Mouse (Mus musculus) liver, embryonic 12.5 days (tissue): ENCODE measurements at regions not wholly inside any gene's neighbourhood (a gene's known extent, or its start where the extent isn't known, plus 50 kb on each side); places are given as distances from the start of the nearest gene placed in this dataset.

Experiments used
- ATAC-seq: fragments of 200-750 bp; cut with Nextera tagmentation; 2 replicates; pipeline ENCODE4 v1.8.0; 2017; ENCODE audit warnings: moderate number of reproducible peaks, mild to moderate bottlenecking, moderate library complexity
- H3K27ac ChIP-seq: fragments of 300-500 bp; sonication (generic); 2 replicates; pipeline ENCODE4 v1.5.1; 2016; ENCODE audit warnings: mild to moderate bottlenecking
- H3K27me3 ChIP-seq: fragments of 300-500 bp; sonication (generic); replicated peaks from 2 replicates; pipeline ENCODE4 v1.6.1; 2016; ENCODE audit warnings: mild to moderate bottlenecking, moderate library complexity
- H3K36me3 ChIP-seq: fragments of 300-500 bp; sonication (generic); 2 replicates; pipeline ENCODE4 v1.6.1; 2016; ENCODE audit warnings: mild to moderate bottlenecking, moderate library complexity
- H3K4me1 ChIP-seq: fragments of 300-500 bp; sonication (generic); 2 replicates; pipeline ENCODE4 v1.6.1; 2016
- H3K4me2 ChIP-seq: fragments of 300-500 bp; sonication (generic); 2 replicates; pipeline ENCODE4 v1.6.1; 2016; ENCODE audit warnings: mild to moderate bottlenecking, moderate library complexity
- H3K4me3 ChIP-seq: fragments of 300-500 bp; sonication (generic); 2 replicates; pipeline ENCODE4 v1.5.1; 2016; ENCODE audit warnings: mild to moderate bottlenecking, moderate library complexity
- H3K9ac ChIP-seq: fragments of 300-500 bp; sonication (generic); 2 replicates; pipeline ENCODE4 v1.6.1; 2016; ENCODE audit warnings: mild to moderate bottlenecking, moderate library complexity
- H3K9me3 ChIP-seq: fragments of 300-500 bp; sonication (generic); replicated peaks from 2 replicates; pipeline ENCODE4 v1.6.1; 2016; ENCODE audit warnings: mild to moderate bottlenecking, moderate library complexity
- WGBS: fragments of 180-500 bp; shearing (Covaris S2); methylation state at CpG from one replicate; pipeline ENCODE4 v1.1.7; 2016; ENCODE audit not compliant: insufficient replicate concordance; 5-methylcytosine and 5-hydroxymethylcytosine counted together

DNA sequence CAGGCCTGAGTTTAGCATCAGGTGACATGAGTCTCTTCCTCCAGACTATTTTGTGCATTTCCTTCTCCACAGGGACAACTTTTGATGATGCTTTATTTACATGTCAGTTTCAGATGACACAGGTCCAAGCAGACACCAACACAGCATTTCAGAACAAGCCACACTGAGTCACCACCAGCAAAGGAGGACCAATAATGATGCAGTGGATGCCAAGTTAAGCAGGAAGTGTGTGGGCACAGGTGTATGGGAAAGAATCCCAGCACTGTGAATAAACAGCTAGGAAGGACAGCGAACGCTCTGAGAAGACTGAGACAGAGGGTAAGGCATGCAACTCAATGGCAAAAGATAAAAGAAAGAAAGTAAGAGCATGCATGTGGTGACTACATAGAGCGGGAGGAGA, 200.7 kb upstream of the Zbtb20 start:
- no peaks in the 10 kb centered on the region for H3K4me1 ChIP-seq
- no peak overlapping the region for H3K4me2 ChIP-seq
- ATAC-seq, result no peak
- WGBS, result 63% methylated on average over 3 of the region's 3 CpGs
- no peaks in the 10 kb centered on the region for H3K36me3 ChIP-seq
- no peaks in the 10 kb centered on the region for H3K9me3 ChIP-seq
- no peak overlapping the region for H3K9ac ChIP-seq
- no peak overlapping the region for H3K4me3 ChIP-seq
- no peaks in the 10 kb centered on the region for H3K27me3 ChIP-seq
- no peak overlapping the region for H3K27ac ChIP-seq

DNA sequence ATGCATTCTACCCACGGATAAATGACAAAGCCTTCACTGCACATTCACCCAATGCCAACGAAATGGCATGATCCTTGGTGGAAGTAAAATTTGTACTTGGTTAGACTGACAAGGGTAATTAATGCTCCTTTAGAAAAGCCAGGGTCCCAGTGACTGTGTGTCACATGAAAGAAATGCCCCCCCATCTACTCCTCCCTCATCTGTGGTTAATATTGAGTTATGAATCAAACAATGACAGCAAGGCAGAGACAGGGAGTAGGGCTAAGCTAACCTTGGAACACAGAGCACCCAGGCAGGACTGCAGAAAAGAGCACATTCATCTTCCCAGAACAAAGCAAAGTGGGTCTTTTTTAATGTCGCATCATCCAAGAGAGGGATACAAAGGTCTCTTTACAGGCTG, 209.1 kb upstream of the Zbtb20 start:
- no peaks in the 10 kb centered on the region for H3K9me3 ChIP-seq
- no peak overlapping the region for H3K4me2 ChIP-seq
- H3K27ac ChIP-seq, result no peak overlapping the region
- H3K4me3 ChIP-seq, result no peak overlapping the region
- no peak for ATAC-seq
- H3K36me3 ChIP-seq, result no peaks in the 10 kb centered on the region
- no peaks in the 10 kb centered on the region for H3K27me3 ChIP-seq
- H3K4me1 ChIP-seq, result no peaks in the 10 kb centered on the region
- WGBS, result 57% methylated on average over 3 of the region's 3 CpGs
- no peak overlapping the region for H3K9ac ChIP-seq

DNA sequence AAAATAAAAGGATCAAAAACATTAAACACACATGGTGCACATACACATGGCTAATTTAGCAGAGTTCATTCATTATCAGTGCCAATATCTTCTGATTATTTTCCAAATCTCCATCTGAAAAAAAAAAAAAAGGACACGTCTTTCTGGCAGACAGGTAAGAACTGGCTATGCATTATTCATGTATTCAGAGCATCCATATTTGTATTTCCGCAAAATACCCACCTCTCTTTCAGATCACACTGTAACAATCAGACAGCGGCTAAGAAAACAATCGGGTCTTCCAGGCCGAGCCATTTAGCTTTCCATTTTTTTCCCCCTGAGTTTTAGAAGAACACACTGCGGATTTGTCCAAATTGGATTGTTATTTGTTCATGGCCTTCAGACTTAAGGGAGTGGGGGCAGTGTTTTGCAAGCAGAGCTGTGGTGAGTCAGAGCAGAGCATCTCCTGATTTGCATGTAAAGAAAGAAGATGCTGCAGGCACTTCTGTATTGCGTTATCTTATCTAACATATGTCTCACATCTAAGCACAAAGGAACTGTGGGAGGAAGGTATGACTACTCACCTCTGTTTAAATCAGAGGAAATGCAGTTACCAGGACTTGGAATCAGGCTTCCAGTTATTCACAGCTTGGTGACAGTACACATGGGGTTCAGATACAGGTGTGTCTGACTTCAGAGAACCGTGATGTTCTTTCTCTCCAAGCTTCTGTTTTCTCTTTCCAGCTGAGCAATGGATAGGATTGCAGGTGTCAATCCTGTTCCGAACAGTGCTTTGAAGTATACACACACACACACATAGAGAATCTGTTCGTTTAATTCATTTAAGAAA, 223.6 kb upstream of the Zbtb20 start:
- Histone ChIP-seq H3K27me3 (no peaks in the 10 kb centered on the region), H3K4me1 (no peaks in the 10 kb centered on the region), H3K9ac (no peak overlapping the region), H3K36me3 (no peaks in the 10 kb centered on the region), H3K9me3 (peaks cover 3% of the 10 kb centered on the region; the same call in 1 of the 2 replicates), H3K4me2 (no peak overlapping the region), H3K27ac (no peak overlapping the region), H3K4me3 (no peak overlapping the region)
- ATAC-seq, result no peak
- 72% methylated on average over 10 of the region's 10 CpGs for WGBS

DNA sequence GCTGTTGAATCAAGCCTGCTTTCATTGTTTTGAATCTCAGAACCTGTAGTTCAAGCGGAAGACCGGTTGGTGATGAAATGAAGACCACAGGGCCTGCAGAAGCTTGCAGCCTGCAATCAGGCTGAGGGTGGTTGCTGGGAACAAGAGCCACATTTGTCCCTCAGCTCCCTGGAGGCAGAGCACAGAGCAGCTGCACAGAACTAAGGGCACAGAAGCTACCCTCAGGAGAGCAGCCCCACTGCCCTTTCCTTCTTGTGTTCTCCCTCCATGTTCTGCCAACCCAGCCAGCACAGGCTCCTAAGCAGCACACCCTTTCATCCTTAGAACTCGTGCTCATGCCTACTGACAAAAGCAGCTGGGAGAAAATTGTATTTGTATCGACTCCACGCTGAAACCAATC, 225.9 kb upstream of the Zbtb20 start:
- Histone ChIP-seq H3K9me3 (no peaks in the 10 kb centered on the region), H3K27ac (no peak overlapping the region), H3K4me1 (no peaks in the 10 kb centered on the region), H3K4me3 (no peak overlapping the region), H3K9ac (no peak overlapping the region), H3K27me3 (no peaks in the 10 kb centered on the region), H3K4me2 (no peak overlapping the region), H3K36me3 (no peaks in the 10 kb centered on the region)
- no peak for ATAC-seq
- WGBS, result 74% methylated on average over 5 of the region's 5 CpGs

DNA sequence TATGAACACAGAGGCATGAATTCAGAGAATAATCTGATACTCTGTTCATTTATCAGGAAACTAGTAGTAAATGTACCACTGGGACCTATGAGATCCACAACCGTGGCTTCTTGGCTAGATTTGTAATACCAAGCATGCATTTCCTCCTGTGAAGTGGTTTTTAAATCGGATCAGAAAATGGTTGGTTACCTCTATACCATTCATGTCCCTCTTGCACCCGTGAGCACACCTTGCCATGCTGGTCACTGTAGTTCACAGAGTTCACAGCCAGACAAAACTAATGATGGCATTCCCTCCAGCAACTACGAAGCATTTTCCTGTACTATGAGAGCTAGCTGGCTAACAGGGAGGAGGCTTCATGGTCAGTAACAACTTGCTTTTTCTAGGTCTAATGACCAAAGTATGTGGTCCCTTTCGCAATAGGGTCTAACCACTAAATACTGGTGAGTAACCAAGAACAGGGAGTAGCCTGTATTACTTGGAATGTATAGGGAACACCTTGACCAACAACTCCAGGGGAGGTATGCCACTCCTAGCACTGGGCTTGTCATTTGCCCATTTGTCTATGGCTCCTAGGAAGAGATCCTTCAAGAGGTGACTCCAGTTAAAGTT, 227.0 kb upstream of the Zbtb20 start:
- Histone ChIP-seq H3K4me1 (no peaks in the 10 kb centered on the region), H3K36me3 (no peaks in the 10 kb centered on the region), H3K27ac (no peak overlapping the region), H3K4me3 (no peak overlapping the region), H3K9me3 (no peaks in the 10 kb centered on the region), H3K9ac (no peak overlapping the region), H3K4me2 (no peak overlapping the region), H3K27me3 (no peaks in the 10 kb centered on the region)
- 62% methylated on average over 5 of the region's 5 CpGs for WGBS
- ATAC-seq, result no peak

DNA sequence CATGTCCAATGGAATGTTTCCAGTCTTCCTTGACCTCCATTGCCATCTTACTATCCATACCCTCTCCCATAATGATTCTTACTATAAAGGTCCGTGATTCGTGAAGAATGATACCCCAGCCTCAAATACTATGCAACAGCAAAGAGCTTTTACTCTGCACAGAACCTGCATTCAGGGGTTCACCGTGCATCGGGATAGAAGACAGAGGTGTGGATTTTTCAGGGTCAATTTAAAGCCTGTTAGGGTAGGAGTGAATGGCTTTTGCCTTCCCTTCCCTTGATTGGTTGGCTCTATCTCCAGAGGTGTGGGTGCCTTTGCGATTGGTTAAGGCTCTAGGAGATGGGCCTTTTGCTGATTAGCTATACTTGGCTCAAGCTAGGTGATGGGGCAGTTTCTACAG, 227.9 kb upstream of the Zbtb20 start:
- no peak overlapping the region for H3K27ac ChIP-seq
- no peaks in the 10 kb centered on the region for H3K9me3 ChIP-seq
- H3K4me3 ChIP-seq, result no peak overlapping the region
- H3K4me2 ChIP-seq, result no peak overlapping the region
- no peak overlapping the region for H3K9ac ChIP-seq
- ATAC-seq, result no peak
- H3K27me3 ChIP-seq, result no peaks in the 10 kb centered on the region
- no peaks in the 10 kb centered on the region for H3K36me3 ChIP-seq
- 81% methylated on average over 5 of the region's 5 CpGs for WGBS
- H3K4me1 ChIP-seq, result no peaks in the 10 kb centered on the region

DNA sequence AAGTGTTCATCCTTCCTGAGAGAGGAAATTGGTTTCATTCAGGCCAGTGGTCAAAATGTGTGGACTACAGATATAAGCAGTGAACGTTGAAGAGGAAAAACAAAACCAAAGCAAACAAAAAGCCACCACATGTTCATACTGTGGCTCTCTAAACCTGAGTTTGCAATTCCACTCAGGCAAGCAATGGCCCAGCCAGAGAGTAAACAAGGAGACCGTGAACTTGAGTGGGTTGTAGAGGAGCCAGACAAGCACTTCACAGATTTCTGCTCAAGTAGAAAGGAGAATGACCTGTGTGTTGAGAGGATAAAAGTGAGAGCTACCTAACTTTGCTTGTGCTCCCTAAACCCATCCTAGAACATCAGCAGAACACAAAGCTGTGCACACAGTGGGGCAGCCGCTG, 239.9 kb upstream of the Zbtb20 start:
- H3K9me3 ChIP-seq, result no peaks in the 10 kb centered on the region
- H3K27me3 ChIP-seq, result no peaks in the 10 kb centered on the region
- ATAC-seq, result no peak
- H3K4me1 ChIP-seq, result no peaks in the 10 kb centered on the region
- no peak overlapping the region for H3K4me3 ChIP-seq
- H3K4me2 ChIP-seq, result no peak overlapping the region
- H3K9ac ChIP-seq, result no peak overlapping the region
- H3K27ac ChIP-seq, result no peak overlapping the region
- WGBS, result 41% methylated on average over 3 of the region's 3 CpGs
- H3K36me3 ChIP-seq, result no peaks in the 10 kb centered on the region

DNA sequence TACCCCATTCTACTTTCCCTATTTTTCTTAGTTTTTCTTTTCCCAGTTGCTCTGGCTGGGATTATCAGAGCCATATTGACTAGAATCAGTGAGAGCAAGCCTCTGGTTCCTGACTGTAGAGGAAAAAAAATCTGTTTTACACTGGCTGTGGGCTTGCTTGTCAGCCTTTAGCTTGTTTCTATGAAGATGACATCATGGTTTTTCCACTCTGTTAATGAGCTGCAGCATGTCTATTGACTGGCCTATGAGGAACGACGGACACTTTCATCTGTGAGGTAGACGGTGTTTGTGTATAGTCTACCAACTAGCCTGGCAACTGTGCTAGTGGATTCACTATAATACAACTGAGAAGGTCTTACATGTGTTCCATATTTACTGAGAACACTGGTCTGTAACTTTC, 248.0 kb upstream of the Zbtb20 start:
- 85% methylated on average over 3 of the region's 3 CpGs for WGBS

DNA sequence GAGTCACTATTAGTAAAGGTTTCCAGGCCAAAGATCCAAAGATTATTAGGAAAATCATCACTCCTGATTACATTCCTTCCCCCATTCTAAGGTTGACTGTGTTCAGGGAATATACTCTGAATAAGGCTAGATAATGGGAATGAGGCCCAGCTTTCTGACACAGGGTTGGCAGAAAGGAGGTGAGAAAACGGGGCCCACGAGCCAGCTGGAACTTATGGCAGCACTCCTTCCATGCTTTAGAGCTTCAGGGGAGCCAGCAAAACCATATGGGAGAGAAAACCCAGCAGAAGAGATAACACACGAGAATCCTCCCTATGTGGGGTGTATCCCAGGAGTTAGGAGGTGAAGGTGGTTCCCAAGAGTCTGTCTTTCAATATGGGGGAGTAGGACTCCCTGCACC, 259.8 kb upstream of the Zbtb20 start:
- ATAC-seq, result no peak
- Histone ChIP-seq H3K4me2 (no peak overlapping the region), H3K4me1 (no peaks in the 10 kb centered on the region), H3K9ac (no peak overlapping the region), H3K9me3 (no peaks in the 10 kb centered on the region), H3K27me3 (no peaks in the 10 kb centered on the region), H3K36me3 (no peaks in the 10 kb centered on the region), H3K27ac (no peak overlapping the region), H3K4me3 (no peak overlapping the region)
- 55% methylated on average over 3 of the region's 3 CpGs for WGBS

More for the DNA sequence above, 248.0 kb upstream of the Zbtb20 start:
- no peak overlapping the region for H3K9ac ChIP-seq
- H3K27me3 ChIP-seq, result no peaks in the 10 kb centered on the region
- no peaks in the 10 kb centered on the region for H3K9me3 ChIP-seq
- H3K36me3 ChIP-seq, result no peaks in the 10 kb centered on the region
- H3K27ac ChIP-seq, result no peak overlapping the region
- H3K4me2 ChIP-seq, result no peak overlapping the region
- H3K4me1 ChIP-seq, result no peaks in the 10 kb centered on the region
- no peak overlapping the region for H3K4me3 ChIP-seq
- no peak for ATAC-seq

DNA sequence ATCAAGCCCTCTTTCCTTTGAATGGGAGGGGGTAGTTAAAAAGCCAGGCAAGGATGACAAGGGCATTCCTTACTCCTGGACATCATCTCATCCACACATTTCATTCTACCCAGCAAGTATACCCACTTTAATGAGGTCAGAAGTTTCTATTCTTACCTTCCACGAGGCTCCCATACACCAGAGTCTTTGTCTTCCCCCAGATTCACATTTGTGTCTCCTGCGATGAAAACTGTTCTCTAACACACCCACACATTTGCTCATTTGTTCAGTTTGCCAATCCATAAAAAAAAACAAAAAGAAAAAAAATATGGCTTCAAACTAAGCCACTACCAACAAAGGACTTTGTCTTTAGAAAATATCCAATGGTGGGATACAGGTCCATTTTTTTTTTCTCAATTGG, 263.7 kb upstream of the Zbtb20 start:
- Histone ChIP-seq H3K9ac (no peak overlapping the region), H3K4me3 (no peak overlapping the region), H3K9me3 (no peaks in the 10 kb centered on the region), H3K4me2 (no peak overlapping the region), H3K36me3 (no peaks in the 10 kb centered on the region), H3K4me1 (no peaks in the 10 kb centered on the region), H3K27ac (no peak overlapping the region), H3K27me3 (no peaks in the 10 kb centered on the region)
- ATAC-seq, result no peak
- WGBS, result 74% methylated on average over 2 of the region's 2 CpGs

DNA sequence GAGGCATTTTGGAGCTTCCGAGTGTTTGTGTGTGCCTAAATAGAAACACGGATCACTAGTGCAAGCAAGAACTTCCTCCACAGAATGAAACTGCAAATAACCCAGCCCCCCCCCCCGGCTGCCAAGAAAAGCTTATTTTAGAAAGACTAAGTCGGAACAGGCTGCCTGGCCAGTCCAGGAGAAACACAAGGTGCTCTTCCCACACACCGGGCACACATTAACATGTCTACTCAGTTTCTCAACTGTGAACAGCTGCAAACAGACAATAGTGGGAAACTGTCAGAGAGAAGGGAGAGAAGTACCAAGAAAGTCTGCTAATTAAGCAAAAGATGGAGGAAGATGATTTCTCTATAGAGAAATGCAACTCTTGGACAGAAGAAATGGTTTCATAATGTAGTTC, 267.3 kb upstream of the Zbtb20 start:
- no peak for ATAC-seq
- WGBS, result 47% methylated on average over 5 of the region's 5 CpGs
- Histone ChIP-seq H3K36me3 (no peaks in the 10 kb centered on the region), H3K27ac (no peak overlapping the region), H3K4me3 (no peak overlapping the region), H3K9me3 (0 out of 2 replicates have a peak, but pooled peaks cover under 1% of the 10 kb centered on the region), H3K4me1 (no peaks in the 10 kb centered on the region), H3K27me3 (no peaks in the 10 kb centered on the region), H3K9ac (no peak overlapping the region), H3K4me2 (no peak overlapping the region)

DNA sequence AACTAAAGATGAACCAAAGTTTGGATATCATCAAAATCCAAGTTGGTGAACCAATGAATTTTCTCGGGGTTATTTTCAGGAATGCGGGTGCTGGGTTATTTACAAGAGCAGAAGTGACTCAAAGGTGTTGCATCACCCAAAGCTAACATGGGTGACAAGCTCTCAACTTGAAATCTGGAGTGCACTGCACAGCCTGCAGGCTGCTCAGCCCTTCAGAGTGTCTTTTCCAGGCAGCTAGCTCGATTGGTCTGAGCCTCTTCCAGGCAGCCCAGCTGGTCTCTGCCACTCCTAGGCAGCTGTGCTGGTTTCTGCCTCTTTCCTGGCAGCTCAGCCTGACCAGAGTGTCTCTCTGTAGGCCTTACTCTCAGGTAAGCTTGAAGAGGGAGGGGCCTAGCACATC, 251.9 kb upstream of the Gap43 start:
- H3K9me3 ChIP-seq, result no peaks in the 10 kb centered on the region
- WGBS, result 51% methylated on average over 3 of the region's 3 CpGs

More for the DNA sequence above, 251.9 kb upstream of the Gap43 start:
- Histone ChIP-seq H3K27me3 (no peaks in the 10 kb centered on the region), H3K4me3 (no peak overlapping the region), H3K9ac (no peak overlapping the region), H3K27ac (no peak overlapping the region), H3K4me2 (no peak overlapping the region), H3K4me1 (no peaks in the 10 kb centered on the region), H3K36me3 (no peaks in the 10 kb centered on the region)
- no peak for ATAC-seq
